Mouse (Mus musculus): ENCODE measurements around the gene Ssbp3. TPM values are rescaled to one million over a fixed set of nuclear protein-coding genes. Genes with fewer than 3 reads are reported as not detected.

Gene Ssbp3
- total and polyA plus RNA-seq, 3 experiments: 30.5 to 242 (median 116) TPM

DNA sequence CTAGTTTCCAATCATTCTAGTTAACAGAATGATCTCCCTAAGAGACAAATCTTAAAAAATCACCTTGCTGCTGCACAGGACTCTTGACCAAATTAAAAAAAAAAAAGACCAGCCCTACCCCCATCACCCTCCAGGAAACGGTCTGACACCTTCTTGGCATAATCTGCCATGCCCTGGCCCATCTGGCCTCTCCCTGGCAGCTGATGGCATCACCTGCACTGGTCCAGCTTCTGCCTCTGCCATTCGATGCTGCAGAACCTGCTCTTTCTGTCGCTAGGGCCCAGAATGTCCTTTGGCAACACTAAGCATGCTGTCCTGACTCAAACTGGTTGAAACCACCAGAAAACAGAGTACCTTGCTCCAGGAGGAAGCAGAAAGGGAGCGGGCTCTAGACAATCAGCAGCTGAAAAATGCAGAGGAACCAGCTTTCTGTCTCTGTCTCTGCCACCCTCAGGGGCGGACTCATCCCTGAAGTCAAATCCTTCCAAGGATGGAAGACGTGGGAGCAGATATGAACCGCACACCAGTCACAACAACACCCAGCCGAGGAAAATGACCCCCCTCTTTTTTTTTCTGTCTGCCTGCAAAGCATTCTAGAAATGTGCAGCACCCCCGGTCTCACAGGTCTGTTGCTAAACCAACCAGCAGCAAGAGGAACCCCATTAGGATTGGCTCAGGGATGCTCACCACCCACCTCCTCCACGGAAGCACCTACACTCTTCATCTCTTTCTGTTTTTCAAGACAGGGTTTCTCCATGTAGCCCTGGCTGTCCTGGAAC, 24.0 kb upstream of the Ssbp3 start:
- no peak overlapping the region for H3K9ac ChIP-seq (ENCODE audit: control insufficient read depth, low read depth, low read length, poor library complexity, severe bottlenecking)
- no peak for TF ChIP-seq ZKSCAN1 (IDR thresholded peaks at IDR 0.05; ENCODE audit: low read depth, low read length)
- TF ChIP-seq SMC3 (IDR thresholded peaks at IDR 0.05; ENCODE audit: low read depth, low read length): no peak
- no peak for TF ChIP-seq EP300 (IDR thresholded peaks at IDR 0.05; ENCODE audit: low read depth in 1 of 2, low read length in 2 of 2)
- TF ChIP-seq RAD21 (IDR thresholded peaks at IDR 0.05; ENCODE audit: low read depth, low read length): no peak
- TF ChIP-seq MYC (IDR thresholded peaks at IDR 0.05; ENCODE audit: low read depth, low read length): no peak
- TF ChIP-seq CTCF (IDR thresholded peaks at IDR 0.05 in 2 of 3, conservative IDR thresholded peaks at IDR 0.05 in 1 of 3; ENCODE audit: control insufficient read depth in 1 of 3, insufficient read depth in 1 of 3, low read depth in 2 of 3, low read length in 3 of 3, poor library complexity in 1 of 3, severe bottlenecking in 1 of 3): no peak
- no peak for TF ChIP-seq POLR2AphosphoS2 (IDR thresholded peaks at IDR 0.05; ENCODE audit: low read length)
- no peak for TF ChIP-seq USF2 (IDR thresholded peaks at IDR 0.05; ENCODE audit: borderline replicate concordance in 1 of 2, insufficient read depth in 1 of 2, low read depth in 1 of 2, low read length in 2 of 2)
- no peak for TF ChIP-seq MXI1 (IDR thresholded peaks at IDR 0.05; ENCODE audit: low read depth, low read length)
- no peak for TF ChIP-seq NRF1 (IDR thresholded peaks at IDR 0.05; ENCODE audit: insufficient read depth, low read depth, low read length, poor library complexity, severe bottlenecking)
- TF ChIP-seq RCOR1 (IDR thresholded peaks at IDR 0.05; ENCODE audit: low read depth, low read length): no peak
- no peak for TF ChIP-seq ZC3H11A (IDR thresholded peaks at IDR 0.05; ENCODE audit: low read depth, low read length)
- TF ChIP-seq USF1 (IDR thresholded peaks at IDR 0.05; ENCODE audit: low read depth, low read length): no peak
- TF ChIP-seq JUND (IDR thresholded peaks at IDR 0.05; ENCODE audit: low read depth, low read length): no peak
- TF ChIP-seq MAFK (IDR thresholded peaks at IDR 0.05; ENCODE audit: borderline replicate concordance, low read depth, low read length): no peak
- no peak for TF ChIP-seq MEF2A (IDR thresholded peaks at IDR 0.05; ENCODE audit: extremely low read depth, insufficient replicate concordance, low read depth, low read length, poor library complexity, severe bottlenecking)
- TF ChIP-seq KAT2A (conservative IDR thresholded peaks at IDR 0.05; ENCODE audit: low read depth, low read length): no peak
- TF ChIP-seq HCFC1 (IDR thresholded peaks at IDR 0.05; ENCODE audit: low read depth, low read length): no peak
- TF ChIP-seq TCF12 (IDR thresholded peaks at IDR 0.05; ENCODE audit: low read depth, low read length): no peak
- TF ChIP-seq E2F4 (IDR thresholded peaks at IDR 0.05; ENCODE audit: borderline replicate concordance, low read depth, low read length): no peak
- no peak for DNase-seq (ENCODE audit: low read depth, low spot score)
- peaks cover 1 to 3% of the 10 kb centered on the region in 2 experiments; a peak in 3 of 4 replicates for H3K27me3 ChIP-seq (ENCODE audit: control insufficient read depth in 1 of 2, insufficient read depth in 2 of 2, low read length in 2 of 2)
- H3K27ac ChIP-seq (ENCODE audit: control insufficient read depth, low read depth, low read length): no peak overlapping the region
- H3K4me1 ChIP-seq (ENCODE audit: control insufficient read depth in 1 of 2, insufficient read depth in 2 of 2, low read length in 2 of 2): no peaks in the 10 kb centered on the region
- H3K36me3 ChIP-seq (ENCODE audit: control insufficient read depth in 1 of 2, insufficient read depth in 2 of 2, low read length in 2 of 2): no peaks in the 10 kb centered on the region
- H3K4me3 ChIP-seq (ENCODE audit: control insufficient read depth in 1 of 2, insufficient read depth in 1 of 2, low read depth in 2 of 2, low read length in 2 of 2): no peak overlapping the region
- H3K9me3 ChIP-seq (replicated peaks; ENCODE audit: insufficient read depth, low read length): no peaks in the 10 kb centered on the region
- no peaks in the 10 kb centered on the region for H3K79me2 ChIP-seq (ENCODE audit: control insufficient read depth, insufficient read depth, low read length, poor library complexity)

All from MEL (cell line).